Mouse (Mus musculus) MEL (cell line): ENCODE measurements around the gene Rph3al.

ENCODE experiments used
- ELF1 ChIP-seq: IDR thresholded peaks from 2 replicates; pipeline ENCODE4 v1.6.1; 2014; ENCODE audit warnings: low read depth, mild to moderate bottlenecking, inconsistent platforms, low read length, improper control_type of control experiment, moderate library complexity
- EP300 ChIP-seq, 2 experiments: IDR thresholded peaks; 2 replicates each; pipeline ENCODE4 v1.6.1; 2011; ENCODE audit warnings: improper control_type of control experiment in 2 of 2, low read length in 2 of 2, low read depth in 1 of 2, mild to moderate bottlenecking in 1 of 2
- MAFK ChIP-seq: IDR thresholded peaks from 2 replicates; pipeline ENCODE4 v1.6.1; 2011; ENCODE audit warnings: low read depth, mild to moderate bottlenecking, low read length, improper control_type of control experiment, borderline replicate concordance
- MYC ChIP-seq: IDR thresholded peaks from 2 replicates; pipeline ENCODE4 v1.6.1; 2011; ENCODE audit warnings: low read depth, mild to moderate bottlenecking, low read length, improper control_type of control experiment, moderate library complexity
- NELFE ChIP-seq: IDR thresholded peaks from 2 replicates; pipeline ENCODE4 v1.6.1; 2011; ENCODE audit warnings: low read depth, low read length, improper control_type of control experiment
- POLR2A ChIP-seq, 2 experiments: IDR thresholded peaks; 2 replicates each; pipeline ENCODE4 v1.6.1; 2011 to 2012; ENCODE audit warnings: low read length in 2 of 2, mild to moderate bottlenecking in 2 of 2, control low read depth in 1 of 2, improper control_type of control experiment in 1 of 2, low read depth in 1 of 2, moderate library complexity in 1 of 2; ENCODE audit not compliant: control insufficient read depth in 1 of 2, insufficient read depth in 1 of 2, poor library complexity in 1 of 2
- POLR2AphosphoS2 ChIP-seq: IDR thresholded peaks from 2 replicates; pipeline ENCODE4 v1.6.1; 2011; ENCODE audit warnings: low read length, improper control_type of control experiment
- RAD21 ChIP-seq: IDR thresholded peaks from 2 replicates; pipeline ENCODE4 v1.6.1; 2011; ENCODE audit warnings: mild to moderate bottlenecking, low read depth, low read length, improper control_type of control experiment
- UBTF ChIP-seq: IDR thresholded peaks from 2 replicates; pipeline ENCODE4 v1.6.1; 2012; ENCODE audit warnings: low read depth, mild to moderate bottlenecking, inconsistent platforms, low read length, improper control_type of control experiment, moderate library complexity, borderline replicate concordance; ENCODE audit not compliant: insufficient read depth
- ZC3H11A ChIP-seq: IDR thresholded peaks from 2 replicates; pipeline ENCODE4 v1.6.1; 2012; ENCODE audit warnings: low read depth, mild to moderate bottlenecking, inconsistent platforms, low read length, improper control_type of control experiment

GRCm38 (mm10) chr11:75966401-75967372 is 28.5 kb upstream of the Rph3al start:
- TF ChIP-seq EP300 (IDR thresholded peaks at IDR 0.05; ENCODE audit: low read depth in 1 of 2, low read length in 2 of 2) (peak; percentile 56 to 64; a peak in 2 of 4 replicates), POLR2A (IDR thresholded peaks at IDR 0.05; ENCODE audit: control insufficient read depth in 1 of 2, insufficient read depth in 1 of 2, low read depth in 1 of 2, low read length in 2 of 2, poor library complexity in 1 of 2) (peak; percentile 58 to 60; a peak in 2 of 4 replicates), ELF1 (peak; percentile 47; the same call in 1 of the 2 replicates), MAFK (no peak), MYC (peak; percentile 57; the same call in 1 of the 2 replicates), NELFE (peak; percentile 47), ZC3H11A (peak; percentile 84), POLR2AphosphoS2 (no peak; the same call in 1 of the 2 replicates), RAD21 (peak; percentile 87), UBTF (peak; percentile 78; the same call in 1 of the 2 replicates)
